Mouse (Mus musculus) E14TG2a.4 (cell line): ENCODE measurements around the gene Stpg3.

Experiments used
- CTCF ChIP-seq: conservative IDR thresholded peaks from 2 replicates; pipeline ENCODE4 v1.5.1; 2014; ENCODE audit warnings: low read length
- POU5F1 ChIP-seq: IDR thresholded peaks from 2 replicates; pipeline ENCODE4 v1.6.1; 2014; ENCODE audit warnings: low read length, borderline replicate concordance

DNA sequence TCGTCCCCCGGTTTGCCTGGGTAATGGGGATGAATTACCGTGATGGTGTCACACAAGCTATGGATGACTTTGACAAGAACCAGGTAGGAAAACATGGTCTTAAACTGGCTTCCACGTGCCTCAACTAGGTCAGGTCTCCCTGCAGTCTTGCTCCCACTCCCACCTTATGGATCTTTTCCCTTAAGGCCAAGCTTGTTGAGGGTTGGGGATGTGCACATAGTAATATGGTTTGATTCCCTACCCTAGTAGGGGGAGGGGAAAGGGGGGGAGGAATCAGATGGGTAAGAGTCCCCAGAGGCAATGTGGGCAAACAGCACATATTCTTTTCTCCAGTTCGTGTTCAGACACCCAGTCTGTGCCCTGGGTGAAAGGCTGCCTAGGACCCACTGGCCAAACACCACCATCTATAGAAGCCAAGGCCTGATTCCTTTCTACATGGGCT, 6.9 kb upstream of the Stpg3 start:
- TF ChIP-seq CTCF: no peak
- no peak for TF ChIP-seq POU5F1
